Mouse (Mus musculus): ENCODE results near the gene Gm10190. TPM values are rescaled to one million over a fixed set of nuclear protein-coding genes. Genes with fewer than 3 reads are reported as not detected.

Gm10190 gene
- polyA plus RNA-seq (2014; fragmentation: Nextera tagmentation; extraction: Ambion mirVana): 1.8 and 1.9 TPM in 2 replicates

DNA sequence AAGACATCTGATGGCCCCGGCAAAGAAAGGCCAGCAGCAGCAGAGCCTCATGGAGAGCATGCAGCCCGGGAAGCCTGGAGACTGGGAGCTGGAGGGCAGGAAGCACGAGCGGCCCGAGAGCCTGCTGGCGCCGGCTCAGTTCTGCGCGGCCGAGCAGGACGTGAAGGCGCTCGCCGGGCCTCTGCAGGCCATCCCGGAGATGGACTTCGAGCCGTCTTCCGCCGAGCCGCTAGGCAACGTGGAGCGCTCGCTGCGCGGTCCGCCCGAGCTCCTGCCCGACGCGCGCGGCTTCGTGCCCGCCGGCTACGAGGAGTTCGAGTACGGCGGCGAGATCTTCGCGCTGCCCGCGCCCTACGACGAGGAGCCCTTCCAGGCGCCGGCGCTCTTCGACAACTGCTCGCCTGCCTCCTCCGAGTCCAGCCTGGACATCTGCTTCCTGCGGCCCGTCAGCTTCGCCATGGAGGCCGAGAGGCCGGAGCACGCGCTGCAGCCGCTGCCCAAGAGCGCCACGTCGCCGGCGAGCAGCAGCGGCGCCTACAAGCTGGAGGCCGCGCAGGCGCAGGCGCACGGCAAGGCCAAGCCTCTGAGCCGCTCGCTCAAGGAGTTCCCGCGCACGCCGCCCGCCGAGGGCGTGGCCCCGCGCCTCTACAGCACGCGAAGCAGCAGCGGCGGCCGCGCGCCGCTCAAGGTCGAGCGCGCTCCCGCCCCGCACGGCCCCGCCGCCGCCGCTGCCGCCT is at the start of gene Gm10190:
TSS of gene Gm10190 (minus strand) at position 553 of the 737 bp plus-strand sequence.
- Histone ChIP-seq H3K4me2 (replicated peaks; ENCODE audit: low read depth, low read length) (peak within 1 kb of the TSS; percentile 71), H3K27me3 (ENCODE audit: control insufficient read depth, insufficient read depth, low read length) (peaks cover 3% of the 10 kb centered on the region; the same call in 1 of the 2 replicates), H3K36me3 (ENCODE audit: control insufficient read depth, insufficient read depth, low read length) (no peaks in the 10 kb centered on the region), H3K27ac (ENCODE audit: low read depth, low read length) (0 out of 2 replicates have a peak within 1 kb of the TSS, but pooled peaks have one; percentile 13), H3K9me3 (ENCODE audit: control insufficient read depth, low read length) (no peaks in the 10 kb centered on the region), H3K4me3 (ENCODE audit: low read depth, low read length) (peak within 1 kb of the TSS; percentile 42), H3K4me1 (replicated peaks; ENCODE audit: control insufficient read depth, insufficient read depth, low read length) (peaks cover 4% of the 10 kb centered on the region; the same call in 1 of the 2 replicates), H3K9ac (ENCODE audit: low read depth, low read length) (peak within 1 kb of the TSS; percentile 73)
- ATAC-seq (ENCODE audit: low FRiP score) (peak; percentile 98), DNase-seq (ENCODE audit: low spot score) (peak; percentile 91)
- 6% methylated on average over 92 of the region's 102 CpGs for WGBS

DNA sequence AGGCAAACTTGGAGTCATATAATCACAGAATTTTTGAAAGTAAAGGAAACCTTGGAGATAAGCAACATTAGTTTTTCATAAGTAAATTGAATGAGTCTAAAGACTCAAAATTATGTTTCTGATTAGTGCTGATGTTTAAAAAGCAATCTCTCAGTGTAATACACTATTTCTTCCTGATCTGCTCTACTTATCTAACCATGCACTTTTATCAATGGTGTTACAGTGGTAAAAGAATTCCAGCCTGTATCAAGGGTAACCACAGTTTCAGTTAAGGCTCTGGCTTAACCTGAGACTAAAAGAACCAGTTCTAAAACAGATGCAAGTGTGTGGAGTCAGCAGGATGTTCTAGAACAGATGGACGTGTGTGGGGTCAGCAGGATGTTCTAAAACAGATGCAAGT is 47.7 kb upstream of the Gm10190 start:
- Histone ChIP-seq H3K9ac (ENCODE audit: low read depth, low read length) (no peak overlapping the region), H3K36me3 (ENCODE audit: control insufficient read depth, insufficient read depth, low read length) (peaks cover 13% of the 10 kb centered on the region), H3K27me3 (ENCODE audit: control insufficient read depth, insufficient read depth, low read length) (no peaks in the 10 kb centered on the region), H3K4me3 (ENCODE audit: low read depth, low read length) (no peak overlapping the region), H3K27ac (ENCODE audit: low read depth, low read length) (no peak overlapping the region), H3K4me1 (replicated peaks; ENCODE audit: control insufficient read depth, insufficient read depth, low read length) (no peaks in the 10 kb centered on the region), H3K9me3 (ENCODE audit: control insufficient read depth, low read length) (no peaks in the 10 kb centered on the region), H3K4me2 (replicated peaks; ENCODE audit: low read depth, low read length) (no peak overlapping the region)
- no peak for DNase-seq (ENCODE audit: low spot score)
- ATAC-seq (ENCODE audit: low FRiP score): no peak
- 92% methylated on average over 1 of the region's 1 CpGs for WGBS

DNA sequence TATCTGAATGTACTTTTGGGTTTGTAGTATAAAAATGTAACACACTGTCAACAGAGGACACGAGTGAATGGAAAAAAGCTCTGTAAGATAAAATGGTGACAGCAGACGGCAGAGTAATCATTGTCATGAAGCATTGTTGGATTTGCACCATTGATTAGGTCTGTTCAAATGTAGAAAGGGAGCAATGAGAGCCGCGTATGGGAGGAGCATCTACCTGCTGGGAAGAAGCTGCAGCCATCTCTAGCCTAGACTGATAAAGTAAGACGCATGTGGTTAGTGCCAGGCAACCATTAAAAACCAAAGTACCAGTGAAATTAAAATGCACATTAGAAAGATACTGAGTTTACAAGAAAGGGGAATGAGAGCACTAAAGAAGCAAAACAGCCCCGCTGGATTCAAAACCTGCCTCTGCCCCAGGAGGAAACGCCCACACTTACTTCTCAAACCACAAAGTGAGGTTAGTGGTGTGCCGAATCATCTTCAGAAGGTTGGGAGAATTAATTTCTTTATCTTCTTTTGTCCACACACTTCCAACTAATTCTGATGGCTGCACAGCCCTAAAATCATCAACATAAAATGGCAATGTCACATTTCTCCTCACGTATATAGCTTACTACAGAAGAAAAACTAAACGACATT is 45.4 kb upstream of the Gm10190 start:
- H3K4me1 ChIP-seq (replicated peaks; ENCODE audit: control insufficient read depth, insufficient read depth, low read length): no peaks in the 10 kb centered on the region
- DNase-seq (ENCODE audit: low spot score): no peak
- peaks cover 13% of the 10 kb centered on the region for H3K36me3 ChIP-seq (ENCODE audit: control insufficient read depth, insufficient read depth, low read length)
- H3K27me3 ChIP-seq (ENCODE audit: control insufficient read depth, insufficient read depth, low read length): no peaks in the 10 kb centered on the region
- no peak overlapping the region for H3K4me3 ChIP-seq (ENCODE audit: low read depth, low read length)
- no peak overlapping the region for H3K9ac ChIP-seq (ENCODE audit: low read depth, low read length)
- no peak for ATAC-seq (ENCODE audit: low FRiP score)
- H3K27ac ChIP-seq (ENCODE audit: low read depth, low read length): no peak overlapping the region
- WGBS: 78% methylated on average over 10 of the region's 10 CpGs
- H3K4me2 ChIP-seq (replicated peaks; ENCODE audit: low read depth, low read length): no peak overlapping the region
- H3K9me3 ChIP-seq (ENCODE audit: control insufficient read depth, low read length): no peaks in the 10 kb centered on the region

DNA sequence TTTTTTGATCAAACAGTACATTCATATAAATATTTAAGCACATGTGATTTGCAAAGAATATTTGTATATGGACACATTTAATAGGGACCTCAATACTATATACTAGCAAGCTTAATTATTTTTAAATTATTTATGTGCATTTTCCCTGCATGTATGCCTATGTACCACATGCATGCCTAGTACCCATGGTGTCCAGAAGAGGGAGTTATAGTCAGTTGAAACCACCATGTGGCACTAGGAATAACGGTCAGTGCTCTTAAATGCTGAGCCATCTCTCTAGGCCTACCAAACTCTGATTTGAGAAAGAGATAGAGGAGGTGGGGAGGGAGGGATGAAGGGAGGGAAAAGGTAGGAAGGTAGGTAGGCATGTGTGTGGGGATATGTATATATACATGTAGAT is 37.8 kb upstream of the Gm10190 start:
- no peak overlapping the region for H3K4me2 ChIP-seq (replicated peaks; ENCODE audit: low read depth, low read length)
- H3K27ac ChIP-seq (ENCODE audit: low read depth, low read length): no peak overlapping the region
- H3K27me3 ChIP-seq (ENCODE audit: control insufficient read depth, insufficient read depth, low read length): no peaks in the 10 kb centered on the region
- WGBS: 71% methylated on average over 1 of the region's 1 CpGs
- H3K9me3 ChIP-seq (ENCODE audit: control insufficient read depth, low read length): no peaks in the 10 kb centered on the region
- H3K9ac ChIP-seq (ENCODE audit: low read depth, low read length): no peak overlapping the region
- peaks cover 13% of the 10 kb centered on the region; the same call in 1 of the 2 replicates for H3K36me3 ChIP-seq (ENCODE audit: control insufficient read depth, insufficient read depth, low read length)
- ATAC-seq (ENCODE audit: low FRiP score) (no peak), DNase-seq (ENCODE audit: low spot score) (no peak)
- H3K4me1 ChIP-seq (replicated peaks; ENCODE audit: control insufficient read depth, insufficient read depth, low read length): no peaks in the 10 kb centered on the region
- no peak overlapping the region for H3K4me3 ChIP-seq (ENCODE audit: low read depth, low read length)

DNA sequence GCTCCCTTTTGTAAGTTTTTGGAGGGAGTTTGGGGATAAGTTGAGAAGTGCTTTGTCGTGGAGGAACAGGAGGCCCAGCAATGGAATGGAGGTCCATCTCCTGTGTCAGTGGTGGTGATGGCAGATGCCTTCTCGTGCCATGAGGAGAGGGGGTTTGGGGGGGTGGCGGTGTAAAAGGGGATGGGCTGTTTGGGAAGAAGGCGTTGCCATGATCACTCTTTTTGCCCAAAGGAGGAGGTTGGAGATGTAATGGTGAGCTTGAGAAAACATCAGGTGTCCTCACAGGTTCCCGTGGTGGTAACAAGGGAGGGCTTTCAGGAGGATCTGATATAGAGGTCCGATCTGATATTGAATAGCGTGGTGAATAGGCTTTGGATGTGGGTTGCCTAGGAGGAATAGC is 24.9 kb upstream of the Gm10190 start:
- no peak overlapping the region for H3K27ac ChIP-seq (ENCODE audit: low read depth, low read length)
- no peaks in the 10 kb centered on the region for H3K4me1 ChIP-seq (replicated peaks; ENCODE audit: control insufficient read depth, insufficient read depth, low read length)
- ATAC-seq (ENCODE audit: low FRiP score): no peak
- H3K4me2 ChIP-seq (replicated peaks; ENCODE audit: low read depth, low read length): no peak overlapping the region
- H3K27me3 ChIP-seq (ENCODE audit: control insufficient read depth, insufficient read depth, low read length): no peaks in the 10 kb centered on the region
- no peak for DNase-seq (ENCODE audit: low spot score)
- H3K9ac ChIP-seq (ENCODE audit: low read depth, low read length): no peak overlapping the region
- WGBS: 90% methylated on average over 7 of the region's 7 CpGs
- H3K9me3 ChIP-seq (ENCODE audit: control insufficient read depth, low read length): no peaks in the 10 kb centered on the region
- H3K36me3 ChIP-seq (ENCODE audit: control insufficient read depth, insufficient read depth, low read length): 0 out of 2 replicates have a peak, but pooled peaks cover 3% of the 10 kb centered on the region
- no peak overlapping the region for H3K4me3 ChIP-seq (ENCODE audit: low read depth, low read length)

DNA sequence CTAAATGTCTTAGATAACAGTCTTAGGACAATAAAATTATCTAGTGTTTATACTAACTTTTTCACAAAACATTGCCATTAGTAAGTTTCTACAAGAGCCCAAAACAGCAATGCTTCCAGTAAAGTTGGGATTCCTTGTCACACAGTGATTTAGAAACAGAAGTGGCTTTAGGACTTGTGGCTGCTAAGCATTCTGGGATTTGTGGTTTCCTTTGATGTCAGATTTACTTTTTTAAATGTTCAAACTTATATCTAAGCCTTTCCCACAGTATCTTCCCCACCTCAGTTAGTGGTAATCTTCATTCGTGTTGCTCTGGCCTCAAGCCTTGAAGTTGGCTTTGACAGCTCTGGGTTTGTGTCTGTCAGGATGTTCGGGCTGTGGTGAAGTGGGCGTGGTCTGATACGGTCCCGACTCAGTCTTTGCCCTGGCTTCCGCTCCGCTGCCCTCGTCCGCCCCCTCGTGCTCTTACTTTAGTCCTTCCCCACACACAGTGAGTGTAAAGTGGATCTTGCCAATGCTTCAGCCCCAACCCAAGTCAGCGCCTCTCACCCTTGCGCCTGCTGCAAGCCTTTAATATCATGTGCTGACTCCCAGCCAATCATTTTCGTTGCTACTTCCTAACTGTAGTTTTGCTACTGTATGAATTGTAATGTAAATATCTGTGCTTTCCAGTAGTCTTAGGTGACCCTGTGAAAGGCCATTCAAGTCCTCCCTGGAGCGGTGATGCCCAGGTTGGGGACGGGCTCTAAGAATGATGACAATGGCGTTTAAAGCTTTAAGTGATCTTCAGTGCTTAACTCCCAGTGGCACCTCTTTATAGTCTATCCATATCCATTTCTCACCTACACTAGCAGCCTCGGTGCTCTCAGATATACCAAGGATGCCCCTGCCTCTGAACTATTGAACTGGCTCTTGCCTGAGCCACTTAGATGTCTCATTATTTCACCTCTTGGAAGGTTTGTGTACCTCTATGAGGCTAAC is 18.4 kb upstream of the Gm10190 start:
- Histone ChIP-seq H3K36me3 (ENCODE audit: control insufficient read depth, insufficient read depth, low read length) (no peaks in the 10 kb centered on the region), H3K27ac (ENCODE audit: low read depth, low read length) (no peak overlapping the region), H3K9me3 (ENCODE audit: control insufficient read depth, low read length) (no peaks in the 10 kb centered on the region), H3K27me3 (ENCODE audit: control insufficient read depth, insufficient read depth, low read length) (no peaks in the 10 kb centered on the region), H3K4me2 (replicated peaks; ENCODE audit: low read depth, low read length) (peak overlapping the region; percentile 49), H3K4me1 (replicated peaks; ENCODE audit: control insufficient read depth, insufficient read depth, low read length) (no peaks in the 10 kb centered on the region), H3K9ac (ENCODE audit: low read depth, low read length) (peak overlapping the region; percentile 16; the same call in 1 of the 2 replicates), H3K4me3 (ENCODE audit: low read depth, low read length) (peak overlapping the region; percentile 30)
- DNase-seq (ENCODE audit: low spot score) (peak; percentile 64), ATAC-seq (ENCODE audit: low FRiP score) (peak; percentile 71)
- 13% methylated on average over 17 of the region's 17 CpGs for WGBS

DNA sequence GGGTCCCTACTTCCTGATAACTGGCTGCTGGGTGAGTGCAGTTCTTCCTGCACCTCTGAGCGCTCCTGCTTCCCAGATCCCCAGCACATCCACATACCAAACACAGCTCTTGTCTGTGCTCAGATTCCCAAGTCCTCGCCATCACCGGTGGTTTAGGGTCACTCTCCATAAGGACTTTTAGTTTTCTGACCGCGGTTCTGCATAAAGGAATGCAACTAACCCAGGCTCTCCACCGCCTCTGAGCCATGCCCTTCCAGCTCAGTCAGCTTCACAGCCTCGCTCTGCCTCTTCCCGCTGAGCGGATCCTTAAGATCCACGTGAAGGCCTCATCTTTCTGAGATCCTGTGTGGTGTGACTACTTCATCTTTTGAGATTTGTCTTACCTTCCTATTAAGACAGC is 16.7 kb upstream of the Gm10190 start:
- Histone ChIP-seq H3K27ac (ENCODE audit: low read depth, low read length) (no peak overlapping the region), H3K4me3 (ENCODE audit: low read depth, low read length) (no peak overlapping the region), H3K36me3 (ENCODE audit: control insufficient read depth, insufficient read depth, low read length) (no peaks in the 10 kb centered on the region), H3K9me3 (ENCODE audit: control insufficient read depth, low read length) (no peaks in the 10 kb centered on the region), H3K9ac (ENCODE audit: low read depth, low read length) (no peak overlapping the region), H3K27me3 (ENCODE audit: control insufficient read depth, insufficient read depth, low read length) (no peaks in the 10 kb centered on the region), H3K4me2 (replicated peaks; ENCODE audit: low read depth, low read length) (no peak overlapping the region), H3K4me1 (replicated peaks; ENCODE audit: control insufficient read depth, insufficient read depth, low read length) (no peaks in the 10 kb centered on the region)
- ATAC-seq (ENCODE audit: low FRiP score): no peak
- 71% methylated on average over 10 of the region's 10 CpGs for WGBS
- DNase-seq (ENCODE audit: low spot score): no peak

DNA sequence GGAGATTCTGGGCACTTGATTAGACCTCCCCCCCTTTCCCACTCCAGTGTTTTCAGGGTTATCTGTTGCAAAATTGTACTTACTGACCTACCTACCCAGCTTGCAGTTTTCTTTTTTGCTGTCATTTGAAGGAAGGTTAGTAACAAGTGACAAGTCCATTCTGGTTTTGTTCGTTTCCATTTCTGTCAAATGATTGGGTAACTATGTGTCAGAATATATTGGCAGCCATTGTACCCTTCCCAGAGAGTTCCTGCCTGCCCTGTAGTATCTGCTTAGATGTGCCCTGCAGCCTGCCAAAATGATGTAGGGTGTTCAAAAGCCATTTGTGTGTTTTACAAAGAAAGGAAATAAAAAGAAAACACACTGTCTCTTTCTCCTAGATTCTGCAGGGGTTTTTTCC is 12.3 kb upstream of the Gm10190 start:
- Histone ChIP-seq H3K9ac (ENCODE audit: low read depth, low read length) (no peak overlapping the region), H3K4me2 (replicated peaks; ENCODE audit: low read depth, low read length) (no peak overlapping the region), H3K4me1 (replicated peaks; ENCODE audit: control insufficient read depth, insufficient read depth, low read length) (no peaks in the 10 kb centered on the region), H3K27ac (ENCODE audit: low read depth, low read length) (no peak overlapping the region), H3K4me3 (ENCODE audit: low read depth, low read length) (no peak overlapping the region), H3K27me3 (ENCODE audit: control insufficient read depth, insufficient read depth, low read length) (no peaks in the 10 kb centered on the region), H3K9me3 (ENCODE audit: control insufficient read depth, low read length) (no peaks in the 10 kb centered on the region), H3K36me3 (ENCODE audit: control insufficient read depth, insufficient read depth, low read length) (no peaks in the 10 kb centered on the region)
- no peak for DNase-seq (ENCODE audit: low spot score)
- ATAC-seq (ENCODE audit: low FRiP score): no peak
- 67% methylated on average over 1 of the region's 1 CpGs for WGBS
